In genomic region chr2:52618804-52619203, GRCm38 (mm10) we compare ENCODE assay signal across 18 mouse cellular contexts. TPM values are rescaled to one million over a fixed set of nuclear protein-coding genes. Genes with fewer than 3 reads are reported as not detected.
DNase-seq lines count a peak whose midpoint lies in the region; ATAC-seq and TF ChIP-seq lines count a peak whose summit lies in the region.
"Had no signal": no experiment of that assay in that cellular context is flagged by ENCODE, and none has a peak within 500 bp of the region (broad histone marks: within the 10 kb centered on the region; RNA-seq: fewer than 3 reads in every experiment).

No protein-coding gene starts in this region.

- H3K27me3 ChIP-seq in kidney, adult 2 months (replicated peaks; ENCODE audit: control insufficient read depth, insufficient read depth, low read length), result no peaks in the 10 kb centered on the region
- no peaks in the 10 kb centered on the region for H3K27me3 ChIP-seq in heart, embryonic 13.5 days (replicated peaks)
- no peaks in the 10 kb centered on the region for H3K27me3 ChIP-seq in liver, embryonic 12.5 days (replicated peaks)
- no peaks in the 10 kb centered on the region for H3K27me3 ChIP-seq in midbrain, embryonic 13.5 days
- H3K27me3 ChIP-seq in forebrain, embryonic 16.5 days (replicated peaks; ENCODE audit: control insufficient read depth, insufficient read depth, low read length), result no peaks in the 10 kb centered on the region
- H3K27me3 ChIP-seq: embryonic facial prominence, embryonic 15.5 days; limb, embryonic 13.5 days; stomach, embryonic 15.5 days had no signal

- H3K4me3 ChIP-seq in kidney, adult 2 months (ENCODE audit: insufficient read depth, low read depth, low read length), result no peak overlapping the region
- H3K4me3 ChIP-seq in heart, embryonic 13.5 days, result peak overlapping the region; percentile 46
- peak overlapping the region; percentile 41; the same call in 1 of the 2 replicates for H3K4me3 ChIP-seq in liver, embryonic 12.5 days
- H3K4me3 ChIP-seq in midbrain, embryonic 13.5 days (replicated peaks), result no peak overlapping the region
- no peak overlapping the region for H3K4me3 ChIP-seq in forebrain, embryonic 16.5 days (replicated peaks; ENCODE audit: low read length)
- H3K4me3 ChIP-seq: layer of hippocampus, adult 2 months had no signal

- H3K36me3 ChIP-seq in kidney, adult 2 months (ENCODE audit: control insufficient read depth, insufficient read depth, low read length), result no peaks in the 10 kb centered on the region
- no peaks in the 10 kb centered on the region for H3K36me3 ChIP-seq in heart, embryonic 13.5 days
- no peaks in the 10 kb centered on the region for H3K36me3 ChIP-seq in liver, embryonic 12.5 days
- no peaks in the 10 kb centered on the region for H3K36me3 ChIP-seq in midbrain, embryonic 13.5 days
- H3K36me3 ChIP-seq in forebrain, embryonic 16.5 days (ENCODE audit: control insufficient read depth, insufficient read depth), result no peaks in the 10 kb centered on the region
- H3K36me3 ChIP-seq: embryonic facial prominence, embryonic 15.5 days; limb, embryonic 13.5 days; stomach, embryonic 15.5 days had no signal

- TF ChIP-seq CTCF in kidney, adult 2 months (conservative IDR thresholded peaks at IDR 0.05; ENCODE audit: insufficient read depth, insufficient read length, low read depth, low read length), result no peak

- peak overlapping the region; percentile 68 for H3K4me2 ChIP-seq in heart, embryonic 13.5 days
- peak overlapping the region; percentile 55 for H3K4me2 ChIP-seq in liver, embryonic 12.5 days
- no peak overlapping the region for H3K4me2 ChIP-seq in midbrain, embryonic 13.5 days (replicated peaks)
- no peak overlapping the region for H3K4me2 ChIP-seq in forebrain, embryonic 16.5 days (ENCODE audit: low read length)

- peak; percentile 28 for DNase-seq in kidney, postnatal 10 days
- DNase-seq in kidney, adult 2 months, result no peak
- peak; percentile 64 for DNase-seq in 416B (ENCODE audit: low read depth)
- no peak for DNase-seq in layer of hippocampus, postnatal 25 days (ENCODE audit: extremely low spot score in 1 of 2, low spot score in 1 of 2)
- DNase-seq: adrenal gland, postnatal 10 days; cerebellum, adult 8-10 months; thymus, postnatal 25 days had no signal

- peak overlapping the region; percentile 69 for H3K9ac ChIP-seq in heart, embryonic 13.5 days
- no peak overlapping the region for H3K9ac ChIP-seq in liver, embryonic 12.5 days
- no peak overlapping the region for H3K9ac ChIP-seq in midbrain, embryonic 13.5 days (replicated peaks)
- no peak overlapping the region for H3K9ac ChIP-seq in forebrain, embryonic 16.5 days (replicated peaks; ENCODE audit: low read depth, low read length)
- H3K9ac ChIP-seq: embryonic facial prominence, embryonic 15.5 days; hindbrain, embryonic 14.5 days; limb, embryonic 13.5 days; stomach, embryonic 15.5 days had no signal

- TF ChIP-seq POLR2A in kidney, adult 2 months (IDR thresholded peaks at IDR 0.05; ENCODE audit: low read depth, low read length), result no peak

- ATAC-seq in heart, embryonic 13.5 days (ENCODE audit: extremely low read depth, insufficient number of reproducible peaks, low FRiP score, low TSS enrichment), result no peak
- ATAC-seq in liver, embryonic 12.5 days, result peak; percentile 30; the same call in 1 of the 2 replicates
- ATAC-seq in midbrain, embryonic 13.5 days, result no peak
- ATAC-seq in forebrain, embryonic 16.5 days, result no peak
- ATAC-seq: CD4-positive, CD25-positive, alpha-beta regulatory T cell, adult 4 months had no signal

- peaks cover 4% of the 10 kb centered on the region; the same call in 1 of the 2 replicates for H3K4me1 ChIP-seq in kidney, adult 2 months (ENCODE audit: control insufficient read depth, insufficient read depth, low read length)
- peaks cover 25% of the 10 kb centered on the region for H3K4me1 ChIP-seq in heart, embryonic 13.5 days
- H3K4me1 ChIP-seq in liver, embryonic 12.5 days, result peaks cover 11% of the 10 kb centered on the region; the same call in 1 of the 2 replicates
- H3K4me1 ChIP-seq in midbrain, embryonic 13.5 days (replicated peaks), result peaks cover 5% of the 10 kb centered on the region; the same call in 1 of the 2 replicates
- 0 out of 2 replicates have a peak, but pooled peaks cover 4% of the 10 kb centered on the region for H3K4me1 ChIP-seq in forebrain, embryonic 16.5 days (replicated peaks; ENCODE audit: control insufficient read depth, insufficient read depth, low read length)

- H3K27ac ChIP-seq in kidney, adult 2 months (ENCODE audit: insufficient read depth, low read depth, low read length), result no peak overlapping the region; the same call in 1 of the 2 replicates
- H3K27ac ChIP-seq in heart, embryonic 13.5 days (replicated peaks), result no peak overlapping the region
- H3K27ac ChIP-seq in liver, embryonic 12.5 days, result no peak overlapping the region
- no peak overlapping the region for H3K27ac ChIP-seq in midbrain, embryonic 13.5 days
- no peak overlapping the region for H3K27ac ChIP-seq in forebrain, embryonic 16.5 days (ENCODE audit: low read length)
- H3K27ac ChIP-seq: embryonic facial prominence, embryonic 15.5 days; hindbrain, embryonic 14.5 days; layer of hippocampus, adult 2 months; limb, embryonic 13.5 days; stomach, embryonic 15.5 days had no signal

- WGBS in kidney, adult 2 months, result 52% methylated on average over 2 of the region's 2 CpGs
- 2% methylated on average over 2 of the region's 2 CpGs for WGBS in heart, embryonic 13.5 days
- WGBS in liver, embryonic 12.5 days (ENCODE audit: insufficient replicate concordance), result 11% methylated on average over 2 of the region's 2 CpGs
- WGBS in midbrain, embryonic 13.5 days, result 86% methylated on average over 2 of the region's 2 CpGs
- WGBS in forebrain, embryonic 16.5 days, result 89% methylated on average over 2 of the region's 2 CpGs

- H3K9me3 ChIP-seq in heart, embryonic 13.5 days, result no peaks in the 10 kb centered on the region
- no peaks in the 10 kb centered on the region for H3K9me3 ChIP-seq in liver, embryonic 12.5 days (replicated peaks)
- H3K9me3 ChIP-seq in midbrain, embryonic 13.5 days, result no peaks in the 10 kb centered on the region
- H3K9me3 ChIP-seq in forebrain, embryonic 16.5 days (ENCODE audit: control insufficient read depth, low read length), result no peaks in the 10 kb centered on the region
- H3K9me3 ChIP-seq: embryonic facial prominence, embryonic 15.5 days; limb, embryonic 13.5 days; stomach, embryonic 15.5 days had no signal

RNA-seq across cellular contexts. Expression of gene Cacnb4, which starts 57.8 kb away (rescaled TPM):
- polyA plus RNA-seq in kidney, adult 2 months (2012; rRNA removed), result 1.0 and 1.1 TPM in 2 replicates
- polyA plus RNA-seq in heart, embryonic 13.5 days (2015; fragmentation: Nextera tagmentation; extraction: Ambion mirVana), result 0.34 and 0.41 TPM in 2 replicates
- polyA plus RNA-seq in liver, embryonic 12.5 days (2016; fragmentation: Nextera tagmentation; extraction: Ambion mirVana), result 0.31 and 0.47 TPM in 2 replicates
- total RNA-seq in layer of hippocampus, postnatal 25 days (2021), result 10 to 100 TPM; 74.2 to 85.2 TPM
- polyA plus RNA-seq in midbrain, embryonic 13.5 days (2015; fragmentation: Nextera tagmentation; extraction: Ambion mirVana), result 9.7 and 10.4 TPM in 2 replicates
- polyA plus RNA-seq in forebrain, embryonic 16.5 days (2015; fragmentation: Nextera tagmentation; extraction: Ambion mirVana), result 14.1 and 14.7 TPM in 2 replicates
- total RNA-seq: MEL had no signal

Comparison
In these comparisons a context has a peak if more than half of its experiments do, and no peak if none do; other contexts are left out.
1. DNase-seq: peak in kidney, postnatal 10 days (single experiment) and 416B (single experiment); none in kidney, adult 2 months (single experiment) and layer of hippocampus, postnatal 25 days (0 of 2).
2. H3K4me3 ChIP-seq: peak in heart, embryonic 13.5 days (single experiment) and liver, embryonic 12.5 days (single experiment); none in kidney, adult 2 months (single experiment), midbrain, embryonic 13.5 days (single experiment) and forebrain, embryonic 16.5 days (single experiment).
3. H3K4me2 ChIP-seq: peak in heart, embryonic 13.5 days (single experiment) and liver, embryonic 12.5 days (single experiment); none in midbrain, embryonic 13.5 days (single experiment) and forebrain, embryonic 16.5 days (single experiment).